Mouse (Mus musculus) megakaryocyte, embryonic 14.5 days (primary cell): Measurements from ENCODE around the gene Slc4a4. TPM values are rescaled to one million over a fixed set of nuclear protein-coding genes. Genes with fewer than 3 reads are reported as not detected.

Source experiments
- H3K27me3 ChIP-seq: replicated peaks from 2 replicates; pipeline ENCODE3; 2012; ENCODE audit warnings: inconsistent platforms
- H3K36me3 ChIP-seq: replicated peaks from 2 replicates; pipeline ENCODE3; 2012; ENCODE audit warnings: low read length, inconsistent platforms, mixed read lengths
- H3K4me1 ChIP-seq: 2 replicates; pipeline ENCODE4 v1.6.1; 2012; ENCODE audit warnings: inconsistent platforms
- H3K4me3 ChIP-seq: replicated peaks from 2 replicates; pipeline ENCODE3; 2012; ENCODE audit warnings: moderate library complexity, mild to moderate bottlenecking, inconsistent platforms
- H3K9me3 ChIP-seq: 2 replicates; pipeline ENCODE4 v1.6.1; 2012; ENCODE audit warnings: inconsistent platforms
- FLI1 ChIP-seq: IDR thresholded peaks from 2 replicates; pipeline ENCODE4 v1.6.1; 2012; ENCODE audit warnings: low read length, inconsistent platforms, mixed read lengths
- GATA1 ChIP-seq: IDR thresholded peaks from 3 replicates; pipeline ENCODE4 v1.6.1; 2012; ENCODE audit warnings: mixed read lengths, low read length, inconsistent platforms, borderline replicate concordance
- polyA plus RNA-seq: library from polyadenylated mRNA; stranded (reverse); fragments of >175 nt; gene quantifications from 2 replicates; pipeline ENCODE4 v1.2.3, GENCODE M21; 2012; ENCODE audit warnings: low replicate concordance; ENCODE audit not compliant: insufficient read depth

Gene Slc4a4
- polyA plus RNA-seq, 1 experiment, result not detected

- Histone ChIP-seq H3K9me3 (no peaks in the 10 kb centered on the region), H3K27me3 (no peaks in the 10 kb centered on the region), H3K4me1 (no peaks in the 10 kb centered on the region), H3K4me3 (no peak overlapping the region), H3K36me3 (no peaks in the 10 kb centered on the region)
- no peak for TF ChIP-seq FLI1
- no peak for TF ChIP-seq GATA1
Measured at GRCm38 (mm10) chr5:89171025-89171718, 284.6 kb downstream of the Slc4a4 start.

- no peaks in the 10 kb centered on the region for H3K36me3 ChIP-seq
- H3K4me3 ChIP-seq, result no peak overlapping the region
- H3K4me1 ChIP-seq, result no peaks in the 10 kb centered on the region
- TF ChIP-seq GATA1 (no peak), FLI1 (no peak)
- H3K9me3 ChIP-seq, result 0 out of 2 replicates have a peak, but pooled peaks cover 4% of the 10 kb centered on the region
- no peaks in the 10 kb centered on the region for H3K27me3 ChIP-seq
Measured at GRCm38 (mm10) chr5:89190063-89190462, 303.4 kb downstream of the Slc4a4 start.

- Histone ChIP-seq H3K9me3 (no peaks in the 10 kb centered on the region), H3K36me3 (no peaks in the 10 kb centered on the region), H3K4me3 (no peak overlapping the region), H3K4me1 (no peaks in the 10 kb centered on the region), H3K27me3 (no peaks in the 10 kb centered on the region)
- TF ChIP-seq GATA1 (no peak), FLI1 (no peak)
Measured at GRCm38 (mm10) chr5:89194654-89195053, 308.0 kb downstream of the Slc4a4 start.

- Histone ChIP-seq H3K4me1 (no peaks in the 10 kb centered on the region), H3K36me3 (no peaks in the 10 kb centered on the region), H3K9me3 (no peaks in the 10 kb centered on the region), H3K4me3 (no peak overlapping the region), H3K27me3 (peaks cover 2% of the 10 kb centered on the region)
- TF ChIP-seq GATA1, result no peak
- TF ChIP-seq FLI1, result no peak
Measured at GRCm38 (mm10) chr5:89198501-89198900, 311.9 kb downstream of the Slc4a4 start.

GRCm38 (mm10) chr5:89209973-89210703, 323.5 kb downstream of the Slc4a4 start:
- TF ChIP-seq GATA1 (no peak), FLI1 (no peak)
- Histone ChIP-seq H3K27me3 (no peaks in the 10 kb centered on the region), H3K9me3 (no peaks in the 10 kb centered on the region), H3K4me3 (no peak overlapping the region), H3K36me3 (no peaks in the 10 kb centered on the region), H3K4me1 (no peaks in the 10 kb centered on the region)

GRCm38 (mm10) chr5:89211057-89211456, 324.4 kb downstream of the Slc4a4 start:
- Histone ChIP-seq H3K36me3 (no peaks in the 10 kb centered on the region), H3K4me1 (no peaks in the 10 kb centered on the region), H3K9me3 (no peaks in the 10 kb centered on the region), H3K27me3 (no peaks in the 10 kb centered on the region), H3K4me3 (no peak overlapping the region)
- no peak for TF ChIP-seq FLI1
- no peak for TF ChIP-seq GATA1

- no peaks in the 10 kb centered on the region for H3K27me3 ChIP-seq
- no peaks in the 10 kb centered on the region for H3K4me1 ChIP-seq
- no peak overlapping the region for H3K4me3 ChIP-seq
- H3K36me3 ChIP-seq, result no peaks in the 10 kb centered on the region
- no peak for TF ChIP-seq FLI1
- TF ChIP-seq GATA1, result no peak
- H3K9me3 ChIP-seq, result no peaks in the 10 kb centered on the region
Measured at GRCm38 (mm10) chr5:89218222-89218621, 331.6 kb downstream of the Slc4a4 start.

GRCm38 (mm10) chr5:89218709-89219108, 332.1 kb downstream of the Slc4a4 start:
- Histone ChIP-seq H3K4me1 (no peaks in the 10 kb centered on the region), H3K36me3 (no peaks in the 10 kb centered on the region), H3K27me3 (no peaks in the 10 kb centered on the region), H3K4me3 (no peak overlapping the region), H3K9me3 (no peaks in the 10 kb centered on the region)
- no peak for TF ChIP-seq GATA1
- no peak for TF ChIP-seq FLI1

GRCm38 (mm10) chr5:89221658-89222057, 335.0 kb downstream of the Slc4a4 start:
- H3K9me3 ChIP-seq, result peaks cover under 1% of the 10 kb centered on the region; the same call in 1 of the 2 replicates
- no peaks in the 10 kb centered on the region for H3K4me1 ChIP-seq
- no peak for TF ChIP-seq GATA1
- TF ChIP-seq FLI1, result no peak
- H3K27me3 ChIP-seq, result no peaks in the 10 kb centered on the region
- no peaks in the 10 kb centered on the region for H3K36me3 ChIP-seq
- no peak overlapping the region for H3K4me3 ChIP-seq

GRCm38 (mm10) chr5:89223061-89223740, 336.6 kb downstream of the Slc4a4 start:
- Histone ChIP-seq H3K9me3 (peaks cover 3% of the 10 kb centered on the region; the same call in 1 of the 2 replicates), H3K36me3 (no peaks in the 10 kb centered on the region), H3K27me3 (no peaks in the 10 kb centered on the region), H3K4me3 (no peak overlapping the region), H3K4me1 (no peaks in the 10 kb centered on the region)
- TF ChIP-seq FLI1 (no peak), GATA1 (no peak)
